Mouse (Mus musculus): ENCODE data around the gene Tiparp. TPM values are rescaled to one million over a fixed set of nuclear protein-coding genes. Genes with fewer than 3 reads are reported as not detected.

The Tiparp gene
- polyA plus RNA-seq, 1 experiment: 4.2 TPM

- TF ChIP-seq POLR2A (IDR thresholded peaks at IDR 0.05; ENCODE audit: low read depth, low read length): no peak
- no peak for TF ChIP-seq CTCF (IDR thresholded peaks at IDR 0.05; ENCODE audit: extremely low read depth, insufficient read length, insufficient replicate concordance, low read depth, low read length)
- Histone ChIP-seq H3K4me3 (ENCODE audit: low read depth, low read length) (no peak overlapping the region), H3K36me3 (ENCODE audit: control insufficient read depth, insufficient read depth, low read length) (no peaks in the 10 kb centered on the region)
Measured at GRCm38 (mm10) chr3:65584329-65584728, 56.1 kb downstream of the Tiparp start.

GRCm38 (mm10) chr3:65585291-65585690 is 57.1 kb downstream of the Tiparp start:
- H3K4me1 ChIP-seq (ENCODE audit: control insufficient read depth, insufficient read depth, insufficient read length, low read length): peaks cover 11% of the 10 kb centered on the region
- no peak overlapping the region for H3K27ac ChIP-seq (ENCODE audit: insufficient read depth, low read depth, low read length)
- H3K27me3 ChIP-seq (ENCODE audit: control insufficient read depth, insufficient read depth, low read length): no peaks in the 10 kb centered on the region
- no peak overlapping the region for H3K4me3 ChIP-seq (ENCODE audit: low read depth, low read length)
- WGBS: 72% methylated on average over 8 of the region's 8 CpGs
- H3K36me3 ChIP-seq (ENCODE audit: control insufficient read depth, insufficient read depth, low read length): no peaks in the 10 kb centered on the region
- TF ChIP-seq CTCF (IDR thresholded peaks at IDR 0.05; ENCODE audit: extremely low read depth, insufficient read length, insufficient replicate concordance, low read depth, low read length) (no peak), POLR2A (IDR thresholded peaks at IDR 0.05; ENCODE audit: low read depth, low read length) (no peak)

More at GRCm38 (mm10) chr3:65584329-65584728, 56.1 kb downstream of the Tiparp start:
- H3K27ac ChIP-seq (ENCODE audit: insufficient read depth, low read depth, low read length): no peak overlapping the region
- peaks cover 13% of the 10 kb centered on the region for H3K4me1 ChIP-seq (ENCODE audit: control insufficient read depth, insufficient read depth, insufficient read length, low read length)
- no peaks in the 10 kb centered on the region for H3K27me3 ChIP-seq (ENCODE audit: control insufficient read depth, insufficient read depth, low read length)
- WGBS: 70% methylated on average over 1 of the region's 1 CpGs

GRCm38 (mm10) chr3:65585823-65586482 is 57.7 kb downstream of the Tiparp start:
- 49% methylated on average over 16 of the region's 16 CpGs for WGBS
- H3K27ac ChIP-seq (ENCODE audit: insufficient read depth, low read depth, low read length): no peak overlapping the region
- H3K4me3 ChIP-seq (ENCODE audit: low read depth, low read length): peak overlapping the region; percentile 50
- peaks cover 10% of the 10 kb centered on the region for H3K4me1 ChIP-seq (ENCODE audit: control insufficient read depth, insufficient read depth, insufficient read length, low read length)
- no peaks in the 10 kb centered on the region for H3K36me3 ChIP-seq (ENCODE audit: control insufficient read depth, insufficient read depth, low read length)
- TF ChIP-seq CTCF (IDR thresholded peaks at IDR 0.05; ENCODE audit: extremely low read depth, insufficient read length, insufficient replicate concordance, low read depth, low read length): no peak
- TF ChIP-seq POLR2A (IDR thresholded peaks at IDR 0.05; ENCODE audit: low read depth, low read length): no peak
- H3K27me3 ChIP-seq (ENCODE audit: control insufficient read depth, insufficient read depth, low read length): no peaks in the 10 kb centered on the region

GRCm38 (mm10) chr3:65586483-65586905 is 58.3 kb downstream of the Tiparp start:
- no peak for TF ChIP-seq POLR2A (IDR thresholded peaks at IDR 0.05; ENCODE audit: low read depth, low read length)
- TF ChIP-seq CTCF (IDR thresholded peaks at IDR 0.05; ENCODE audit: extremely low read depth, insufficient read length, insufficient replicate concordance, low read depth, low read length): no peak
- Histone ChIP-seq H3K27me3 (ENCODE audit: control insufficient read depth, insufficient read depth, low read length) (no peaks in the 10 kb centered on the region), H3K27ac (ENCODE audit: insufficient read depth, low read depth, low read length) (0 out of 2 replicates have a peak overlapping the region, but pooled peaks have one; percentile 5), H3K4me1 (ENCODE audit: control insufficient read depth, insufficient read depth, insufficient read length, low read length) (peaks cover 10% of the 10 kb centered on the region), H3K4me3 (ENCODE audit: low read depth, low read length) (peak overlapping the region; percentile 50), H3K36me3 (ENCODE audit: control insufficient read depth, insufficient read depth, low read length) (no peaks in the 10 kb centered on the region)
- 39% methylated on average over 16 of the region's 16 CpGs for WGBS

GRCm38 (mm10) chr3:65586966-65587365 is 58.8 kb downstream of the Tiparp start:
- no peak overlapping the region for H3K4me3 ChIP-seq (ENCODE audit: low read depth, low read length)
- no peak overlapping the region for H3K27ac ChIP-seq (ENCODE audit: insufficient read depth, low read depth, low read length)
- TF ChIP-seq CTCF (IDR thresholded peaks at IDR 0.05; ENCODE audit: extremely low read depth, insufficient read length, insufficient replicate concordance, low read depth, low read length) (no peak), POLR2A (IDR thresholded peaks at IDR 0.05; ENCODE audit: low read depth, low read length) (no peak)
- peaks cover 10% of the 10 kb centered on the region for H3K4me1 ChIP-seq (ENCODE audit: control insufficient read depth, insufficient read depth, insufficient read length, low read length)
- H3K36me3 ChIP-seq (ENCODE audit: control insufficient read depth, insufficient read depth, low read length): no peaks in the 10 kb centered on the region
- 85% methylated on average over 2 of the region's 2 CpGs for WGBS
- H3K27me3 ChIP-seq (ENCODE audit: control insufficient read depth, insufficient read depth, low read length): no peaks in the 10 kb centered on the region

GRCm38 (mm10) chr3:65588424-65588823 is 60.2 kb downstream of the Tiparp start:
- WGBS: 85% methylated on average over 3 of the region's 3 CpGs
- TF ChIP-seq POLR2A (IDR thresholded peaks at IDR 0.05; ENCODE audit: low read depth, low read length) (no peak), CTCF (IDR thresholded peaks at IDR 0.05; ENCODE audit: extremely low read depth, insufficient read length, insufficient replicate concordance, low read depth, low read length) (no peak)
- Histone ChIP-seq H3K36me3 (ENCODE audit: control insufficient read depth, insufficient read depth, low read length) (no peaks in the 10 kb centered on the region), H3K27ac (ENCODE audit: insufficient read depth, low read depth, low read length) (no peak overlapping the region), H3K27me3 (ENCODE audit: control insufficient read depth, insufficient read depth, low read length) (no peaks in the 10 kb centered on the region), H3K4me3 (ENCODE audit: low read depth, low read length) (no peak overlapping the region), H3K4me1 (ENCODE audit: control insufficient read depth, insufficient read depth, insufficient read length, low read length) (peaks cover 10% of the 10 kb centered on the region)

GRCm38 (mm10) chr3:65592850-65593249 is 64.6 kb downstream of the Tiparp start:
- Histone ChIP-seq H3K27me3 (ENCODE audit: control insufficient read depth, insufficient read depth, low read length) (no peaks in the 10 kb centered on the region), H3K4me3 (ENCODE audit: low read depth, low read length) (no peak overlapping the region), H3K36me3 (ENCODE audit: control insufficient read depth, insufficient read depth, low read length) (no peaks in the 10 kb centered on the region), H3K27ac (ENCODE audit: insufficient read depth, low read depth, low read length) (no peak overlapping the region), H3K4me1 (ENCODE audit: control insufficient read depth, insufficient read depth, insufficient read length, low read length) (0 out of 2 replicates have a peak, but pooled peaks cover 1% of the 10 kb centered on the region)
- TF ChIP-seq POLR2A (IDR thresholded peaks at IDR 0.05; ENCODE audit: low read depth, low read length) (no peak), CTCF (IDR thresholded peaks at IDR 0.05; ENCODE audit: extremely low read depth, insufficient read length, insufficient replicate concordance, low read depth, low read length) (no peak)
- 85% methylated on average over 6 of the region's 6 CpGs for WGBS
